Mouse (Mus musculus) limb, embryonic 14.5 days (tissue): Measurements from ENCODE around the gene Cobll1. TPM values are rescaled to one million over a fixed set of nuclear protein-coding genes. Genes with fewer than 3 reads are reported as not detected.

Experiments used
- ATAC-seq: fragments of 200-750 bp; cut with Nextera tagmentation; 2 replicates; pipeline ENCODE4 v1.8.0; 2017; ENCODE audit warnings: low read depth, moderate number of reproducible peaks, moderate TSS enrichment; ENCODE audit not compliant: low FRiP score
- DNase-seq: peaks from one replicate; pipeline ENCODE4 v3.0.0-alpha.2; 2015; ENCODE audit warnings: low spot score
- H3K27ac ChIP-seq: fragments of 300-500 bp; sonication (generic); replicated peaks from 2 replicates; pipeline ENCODE4 v1.5.1; 2014; ENCODE audit warnings: low read depth, mild to moderate bottlenecking, low read length, moderate library complexity, mixed read lengths
- H3K27me3 ChIP-seq: fragments of 300-500 bp; sonication (generic); 2 replicates; pipeline ENCODE4 v1.6.1; 2014; ENCODE audit warnings: low read length, mixed read lengths; ENCODE audit not compliant: control insufficient read depth, insufficient read depth
- H3K36me3 ChIP-seq: fragments of 300-500 bp; sonication (generic); 2 replicates; pipeline ENCODE4 v1.6.1; 2014; ENCODE audit warnings: mild to moderate bottlenecking, low read length, moderate library complexity, mixed read lengths; ENCODE audit not compliant: control insufficient read depth, insufficient read depth
- H3K4me1 ChIP-seq: fragments of 300-500 bp; sonication (generic); 2 replicates; pipeline ENCODE4 v1.6.1; 2014; ENCODE audit warnings: antibody characterized with exemption, low read length, mixed read lengths; ENCODE audit not compliant: control insufficient read depth, insufficient read depth
- H3K4me2 ChIP-seq: fragments of 300-500 bp; sonication (generic); replicated peaks from 2 replicates; pipeline ENCODE4 v1.6.1; 2014; ENCODE audit warnings: low read depth, mild to moderate bottlenecking, low read length, moderate library complexity; ENCODE audit not compliant: severe bottlenecking
- H3K4me3 ChIP-seq: fragments of 300-500 bp; sonication (generic); replicated peaks from 2 replicates; pipeline ENCODE4 v1.5.1; 2014; ENCODE audit warnings: low read length
- H3K9ac ChIP-seq: fragments of 300-500 bp; sonication (generic); 2 replicates; pipeline ENCODE4 v1.6.1; 2014; ENCODE audit warnings: mild to moderate bottlenecking, low read depth, low read length, moderate library complexity; ENCODE audit not compliant: severe bottlenecking
- H3K9me3 ChIP-seq: fragments of 300-500 bp; sonication (generic); 2 replicates; pipeline ENCODE4 v1.6.1; 2016; ENCODE audit warnings: low read length; ENCODE audit not compliant: control insufficient read depth
- POLR2A ChIP-seq: fragments of 200-500 bp; IDR thresholded peaks from 2 replicates; pipeline ENCODE4 v1.8.0; 2012; ENCODE audit warnings: inconsistent platforms, mild to moderate bottlenecking, moderate library complexity, borderline replicate concordance; ENCODE audit not compliant: insufficient read depth, insufficient read length; ENCODE audit errors: extremely low read depth
- WGBS: fragments of 180-500 bp; shearing (Covaris S2); extraction: QIAGEN DNeasy Blood & Tissue Kit; methylation state at CpG from one replicate; pipeline ENCODE4 v1.1.7; 2014; 5-methylcytosine and 5-hydroxymethylcytosine counted together
- polyA plus RNA-seq, 2 experiments: library from polyadenylated mRNA; depleted of rRNA in 1 of 2; stranded (reverse) in 1 of 2; unstranded in 1 of 2; fragments of >200 nt; fragmentation: Nextera tagmentation in 1 of 2; extraction: Ambion mirVana in 1 of 2; gene quantifications; 2 replicates each; pipeline versions ENCODE4 v1.2.1 to v1.2.3; 2012 to 2014

Cobll1 gene
- polyA plus RNA-seq, 2 experiments = 3.1 to 5.1 TPM

DNA sequence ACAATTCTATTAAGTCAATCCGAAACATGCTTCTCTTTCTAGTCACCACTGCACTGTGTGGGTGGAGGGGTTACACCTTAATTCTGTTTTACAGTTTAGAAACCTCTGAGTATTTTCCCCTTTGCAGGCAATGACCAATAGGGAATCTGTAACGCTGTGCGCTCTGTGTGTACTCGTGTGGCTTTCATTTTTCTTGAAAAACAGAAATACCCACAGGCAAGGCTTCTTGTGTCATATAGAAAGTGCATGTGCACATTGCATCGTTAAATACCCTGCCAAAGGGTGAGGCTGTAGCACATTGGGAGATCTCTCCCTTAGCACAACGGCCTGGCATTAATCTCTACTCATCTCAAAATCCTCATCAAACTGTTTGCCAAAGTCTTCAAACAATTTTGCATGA lies 134.6 kb downstream of the Cobll1 start:
- DNase-seq (no peak), ATAC-seq (no peak)
- 80% methylated on average over 6 of the region's 6 CpGs for WGBS

DNA sequence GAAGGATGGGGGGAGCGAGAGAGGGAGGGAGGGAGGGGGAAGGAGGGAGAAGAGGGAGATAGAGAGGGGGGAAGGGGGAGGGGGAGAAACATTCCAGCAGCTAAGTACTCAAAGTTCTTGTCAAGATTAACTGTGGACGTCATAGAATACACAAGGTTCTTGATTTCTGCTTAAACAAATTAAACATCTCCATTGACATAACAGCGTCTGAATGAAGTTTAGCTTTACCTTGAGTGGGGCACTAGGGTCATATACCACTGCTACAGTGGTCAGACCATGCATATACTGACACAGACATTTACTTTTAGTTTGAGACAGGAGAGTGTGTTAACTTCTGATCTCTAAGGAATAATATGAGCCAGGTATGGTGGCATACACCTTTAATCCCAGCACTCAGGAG lies 135.4 kb downstream of the Cobll1 start:
- H3K36me3 ChIP-seq = no peaks in the 10 kb centered on the region
- H3K4me1 ChIP-seq = no peaks in the 10 kb centered on the region
- 75% methylated on average over 3 of the region's 3 CpGs for WGBS
- H3K27me3 ChIP-seq = no peaks in the 10 kb centered on the region
- H3K27ac ChIP-seq = no peak overlapping the region
- TF ChIP-seq POLR2A = no peak
- DNase-seq = no peak
- no peak overlapping the region for H3K4me2 ChIP-seq
- ATAC-seq = no peak
- no peak overlapping the region for H3K4me3 ChIP-seq
- no peak overlapping the region for H3K9ac ChIP-seq
- no peaks in the 10 kb centered on the region for H3K9me3 ChIP-seq

More for the DNA sequence above, 134.6 kb downstream of the Cobll1 start:
- no peaks in the 10 kb centered on the region for H3K36me3 ChIP-seq
- H3K4me2 ChIP-seq = no peak overlapping the region
- no peaks in the 10 kb centered on the region for H3K9me3 ChIP-seq
- TF ChIP-seq POLR2A = no peak
- no peak overlapping the region for H3K9ac ChIP-seq
- no peaks in the 10 kb centered on the region for H3K27me3 ChIP-seq
- no peaks in the 10 kb centered on the region for H3K4me1 ChIP-seq
- H3K4me3 ChIP-seq = no peak overlapping the region
- no peak overlapping the region for H3K27ac ChIP-seq

DNA sequence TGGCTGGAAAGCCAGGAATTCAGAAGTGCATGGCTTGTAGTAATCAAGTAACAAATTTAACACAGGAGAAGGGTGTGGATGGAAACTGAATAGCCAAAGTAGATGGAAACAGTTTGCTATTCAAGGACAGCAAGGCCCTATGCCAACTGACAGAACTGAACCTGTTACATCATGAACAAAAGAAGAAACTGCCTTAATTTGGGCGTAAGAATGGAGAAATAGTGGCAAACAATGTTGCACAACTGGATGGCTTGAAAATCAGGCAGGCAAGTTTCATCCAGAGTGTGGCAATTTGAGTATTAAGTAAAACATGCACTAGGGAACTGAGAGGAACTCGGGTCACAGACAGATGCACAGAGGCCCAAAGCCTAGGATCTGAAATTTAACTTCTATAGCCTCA lies 137.8 kb downstream of the Cobll1 start:
- Histone ChIP-seq H3K36me3 (no peaks in the 10 kb centered on the region), H3K27ac (no peak overlapping the region), H3K4me1 (no peaks in the 10 kb centered on the region), H3K9me3 (no peaks in the 10 kb centered on the region), H3K9ac (no peak overlapping the region), H3K4me2 (no peak overlapping the region), H3K4me3 (no peak overlapping the region), H3K27me3 (no peaks in the 10 kb centered on the region)
- TF ChIP-seq POLR2A = no peak
- WGBS = 84% methylated on average over 2 of the region's 2 CpGs
- no peak for DNase-seq
- ATAC-seq = no peak

DNA sequence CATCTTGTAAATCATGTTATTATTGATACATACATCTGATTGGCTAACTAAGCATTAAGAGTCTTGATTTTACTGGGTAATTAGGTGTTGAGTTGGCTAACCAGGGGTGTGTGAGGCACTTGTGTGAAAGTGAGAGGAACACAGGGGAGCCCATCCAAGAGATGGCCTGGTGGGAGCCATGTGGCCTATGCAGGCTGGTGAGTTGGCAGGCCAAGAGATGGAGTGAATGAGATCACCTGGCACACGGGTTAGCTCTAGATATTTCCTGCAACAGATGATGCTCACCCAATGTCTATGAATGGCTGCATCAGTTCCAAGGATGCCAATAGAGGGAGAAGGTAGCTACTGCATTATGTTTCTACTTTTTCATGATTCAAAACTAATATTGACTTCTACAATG lies 139.2 kb downstream of the Cobll1 start:
- no peak for ATAC-seq
- WGBS = 71% methylated on average over 1 of the region's 1 CpGs
- no peaks in the 10 kb centered on the region for H3K36me3 ChIP-seq

DNA sequence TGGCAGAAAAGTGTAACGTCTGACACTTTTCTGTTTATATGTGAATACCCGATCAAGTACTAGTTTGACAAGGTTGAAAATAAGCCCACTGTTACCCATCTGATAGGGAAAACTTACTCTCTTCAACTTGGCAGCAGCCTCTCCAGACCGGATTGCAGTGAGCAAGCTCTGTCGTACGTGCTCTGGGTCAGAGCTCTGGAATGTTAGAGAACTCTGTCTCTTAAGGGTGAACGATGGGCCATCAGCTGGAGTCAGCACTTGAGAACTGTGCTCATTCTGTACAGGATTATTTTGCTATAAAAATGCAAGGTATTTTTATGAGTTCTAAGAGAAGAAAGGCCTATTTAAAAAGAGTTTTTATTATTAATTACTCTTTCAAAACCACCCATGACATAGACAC lies 143.6 kb downstream of the Cobll1 start:
- H3K4me1 ChIP-seq = 0 out of 2 replicates have a peak, but pooled peaks cover 3% of the 10 kb centered on the region
- no peak overlapping the region for H3K4me2 ChIP-seq
- no peak overlapping the region for H3K9ac ChIP-seq
- no peaks in the 10 kb centered on the region for H3K9me3 ChIP-seq
- H3K36me3 ChIP-seq = no peaks in the 10 kb centered on the region
- H3K27me3 ChIP-seq = no peaks in the 10 kb centered on the region
- no peak overlapping the region for H3K27ac ChIP-seq
- H3K4me3 ChIP-seq = no peak overlapping the region
- no peak for TF ChIP-seq POLR2A
- DNase-seq = no peak
- no peak for ATAC-seq
- 51% methylated on average over 6 of the region's 6 CpGs for WGBS

More for the DNA sequence above, 139.2 kb downstream of the Cobll1 start:
- no peaks in the 10 kb centered on the region for H3K27me3 ChIP-seq
- no peaks in the 10 kb centered on the region for H3K4me1 ChIP-seq
- TF ChIP-seq POLR2A = no peak
- H3K4me3 ChIP-seq = no peak overlapping the region
- H3K9ac ChIP-seq = no peak overlapping the region
- H3K9me3 ChIP-seq = no peaks in the 10 kb centered on the region
- DNase-seq = no peak
- H3K4me2 ChIP-seq = no peak overlapping the region
- H3K27ac ChIP-seq = no peak overlapping the region

DNA sequence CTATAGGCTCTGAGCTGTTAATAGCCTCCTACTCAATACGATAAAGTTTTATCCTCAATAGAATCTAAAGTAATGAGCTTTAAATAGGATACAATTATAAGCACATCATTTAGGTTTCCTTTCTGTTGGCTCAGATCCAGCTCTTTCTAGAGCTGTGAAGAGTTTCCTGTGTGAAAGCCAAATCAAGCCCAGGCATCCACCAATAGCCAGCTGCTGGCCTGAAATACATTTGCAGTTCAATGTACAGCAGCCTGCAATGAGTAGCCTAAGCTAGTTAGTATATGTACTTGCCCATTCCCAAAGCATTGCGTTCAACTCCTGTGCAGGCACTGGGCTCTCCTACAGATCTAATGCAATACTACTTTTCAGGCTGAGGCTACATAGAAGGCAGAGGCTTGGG lies 145.2 kb downstream of the Cobll1 start:
- ATAC-seq = no peak
- H3K4me3 ChIP-seq = no peak overlapping the region
- WGBS = 66% methylated on average over 2 of the region's 2 CpGs
- H3K9me3 ChIP-seq = no peaks in the 10 kb centered on the region
- H3K9ac ChIP-seq = no peak overlapping the region
- H3K36me3 ChIP-seq = no peaks in the 10 kb centered on the region
- no peaks in the 10 kb centered on the region for H3K27me3 ChIP-seq
- no peak for TF ChIP-seq POLR2A
- H3K4me1 ChIP-seq = 0 out of 2 replicates have a peak, but pooled peaks cover 3% of the 10 kb centered on the region
- no peak overlapping the region for H3K4me2 ChIP-seq
- H3K27ac ChIP-seq = no peak overlapping the region
- DNase-seq = peak; percentile 14
